Mouse (Mus musculus) T-cell, adult 66 days (primary cell): Measurements from ENCODE around the gene Mis18bp1. TPM values are rescaled to one million over a fixed set of nuclear protein-coding genes. Genes with fewer than 3 reads are reported as not detected.

Experiments used
- total RNA-seq, 2 experiments: library from RNA; stranded (reverse); gene quantifications; 3 replicates in 1 of 2; 4 replicates in 1 of 2; pipeline ENCODE4 v1.2.4; 2023

Gene Mis18bp1
- 1 to 10 TPM in 1 of 2 experiments, under 1 TPM in 1; 0.59 to 2.7 TPM for total RNA-seq

DNA sequence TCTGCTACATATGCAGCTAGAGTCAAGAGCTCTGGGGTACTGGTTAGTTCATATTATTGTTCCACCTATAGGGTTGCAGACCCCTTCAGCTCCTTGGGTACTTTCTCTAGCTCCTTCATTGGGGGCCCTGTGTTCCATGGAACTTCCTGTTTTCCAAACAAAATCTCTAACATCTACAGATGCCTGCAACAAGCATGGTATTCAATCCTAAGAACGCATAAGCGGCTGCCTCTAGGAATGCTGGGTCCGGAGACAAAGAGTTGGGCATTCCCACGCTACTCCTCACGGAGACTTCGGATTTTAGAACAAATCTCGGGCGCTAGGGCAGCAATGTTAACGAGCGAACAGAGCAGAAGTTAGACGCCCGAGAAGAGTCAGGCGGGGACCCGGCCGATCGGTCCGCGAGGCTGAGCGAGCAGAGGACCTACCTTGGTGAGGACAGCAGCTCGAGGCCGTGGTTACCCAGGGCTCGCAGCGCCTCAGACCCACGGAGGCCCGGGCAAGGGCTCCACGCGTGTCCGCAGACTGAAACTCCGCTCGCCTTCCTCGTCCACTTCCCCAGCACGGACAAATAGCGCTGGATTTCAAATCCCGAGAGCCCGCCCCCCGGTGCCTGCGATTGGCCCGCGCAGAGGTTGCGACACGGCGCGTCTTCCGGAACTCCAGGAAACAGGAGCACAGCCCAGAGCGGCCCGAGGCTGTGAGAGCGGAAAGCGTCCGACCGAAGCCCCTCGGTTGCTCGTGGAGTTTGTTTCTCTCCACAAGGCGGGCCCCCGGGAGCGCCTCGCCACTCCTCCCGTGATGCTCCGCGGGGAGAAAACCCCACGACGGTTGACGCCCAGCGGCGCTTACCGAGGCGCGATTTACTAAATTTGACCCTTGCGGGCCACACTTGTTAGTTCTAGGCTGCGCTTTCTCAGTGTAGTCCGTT, at the start of gene Mis18bp1:
Gene Mis18bp1 (minus strand): TSS at position 584 of the 931 bp plus-strand sequence.

Other genes starting within 250 kb of the Mis18bp1 start
- gene Klhl28, start 207.1 kb downstream of the Mis18bp1 start, total RNA-seq = 10 to 100 TPM; 23.8 to 25.8 TPM
- gene Togaram1, start 206.8 kb downstream of the Mis18bp1 start, total RNA-seq = 10 to 100 TPM; 58.4 to 75.5 TPM
- gene Prpf39, start 136.3 kb downstream of the Mis18bp1 start, total RNA-seq = 100 to 1,000 TPM; 134 to 135 TPM
- 100 to 1,000 TPM in 1 of 2 experiments, 10 to 100 TPM in 1; 97.6 to 103 TPM for gene Fkbp3, start 98.6 kb downstream of the Mis18bp1 start, total RNA-seq
- gene Fancm, start 97.0 kb downstream of the Mis18bp1 start, total RNA-seq = 10 to 100 TPM; 16.7 to 20.2 TPM
- gene Wdr20rt, start 52.9 kb upstream of the Mis18bp1 start, total RNA-seq = not detected